Mouse (Mus musculus): ENCODE measurements around the gene Olfr1316. TPM values are rescaled to one million over a fixed set of nuclear protein-coding genes. Genes with fewer than 3 reads are reported as not detected.

Olfr1316 gene
- polyA plus RNA-seq (2017; shearing (Covaris generic)): under 1 TPM in 1 of 2 experiments, not detected in 1; 0.11 TPM

GRCm38 (mm10) chr2:112134877-112135276 lies at the start of gene Olfr1316:
TSS of gene Olfr1316 (minus strand) at chr2:112134977.
- no peak for ATAC-seq

DNA sequence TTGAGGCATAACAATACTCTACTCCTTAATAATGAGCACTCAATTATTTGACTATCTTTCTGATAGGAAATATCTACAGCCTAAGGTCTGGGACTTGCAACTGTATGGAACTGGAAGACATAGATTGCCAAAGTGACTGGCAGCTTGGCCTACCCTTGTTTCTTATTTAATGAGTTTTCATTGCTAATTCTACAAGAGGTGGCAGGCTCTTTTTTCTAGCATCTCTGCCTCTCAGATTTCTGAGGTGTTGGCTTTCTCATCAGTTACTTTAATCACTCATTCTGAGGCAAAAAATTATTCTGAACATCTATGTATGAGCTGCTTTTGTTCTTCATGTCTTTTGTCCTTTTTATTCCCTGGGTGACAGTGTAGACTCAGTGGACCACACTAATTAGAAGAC lies 19.1 kb upstream of the Olfr1316 start, which contains the start of gene Olfr1318:
Olfr1318 (plus strand) TSS at position 301 of the 400 bp plus-strand sequence.
- ATAC-seq: no peak

DNA sequence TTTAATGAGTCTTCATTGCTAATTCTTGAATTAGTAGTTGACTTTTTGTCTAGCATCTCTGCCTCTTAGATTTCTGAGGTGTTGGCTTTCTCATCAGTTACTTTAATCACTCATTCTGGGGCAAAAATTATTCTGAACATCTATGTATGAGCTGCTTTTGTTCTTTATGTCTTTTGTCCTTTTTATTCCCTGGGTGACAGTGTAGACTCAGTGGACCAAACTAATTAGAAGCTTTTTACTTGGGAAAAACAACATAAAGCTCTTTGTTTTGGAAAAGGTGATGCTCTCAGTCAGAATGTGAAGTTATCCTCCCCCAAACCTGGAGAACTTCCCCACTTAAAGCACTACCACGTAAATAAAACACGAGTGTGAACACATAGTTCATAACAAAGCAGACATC lies 5.3 kb upstream of the Olfr1316 start, which contains the start of gene Olfr1317:
Olfr1317 (plus strand) TSS at position 301 of the 400 bp plus-strand sequence.
- no peak for ATAC-seq

DNA sequence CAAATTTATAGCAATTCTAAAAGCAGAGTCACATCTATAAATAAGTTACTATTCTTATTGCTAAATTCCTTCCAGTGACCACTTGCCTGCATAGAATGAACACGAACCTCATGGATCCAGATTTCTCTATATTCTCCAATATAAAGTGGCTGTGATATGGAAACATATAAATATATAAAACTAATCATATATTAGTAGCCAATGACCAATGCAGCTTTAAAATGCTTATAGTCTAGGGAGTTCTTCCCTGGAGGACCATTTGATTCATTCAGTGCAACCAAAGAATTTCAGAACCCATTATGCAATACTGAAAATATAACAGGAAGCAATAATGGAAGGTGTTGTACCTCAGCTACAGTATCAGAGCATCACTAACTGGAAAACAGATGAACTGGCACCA lies 19.4 kb downstream of the Olfr1316 start, which contains the start of gene Olfr1315-ps1:
Olfr1315-ps1 (minus strand) TSS at position 101 of the 400 bp plus-strand sequence.
- no peak for ATAC-seq

- no peak for ATAC-seq
These were observed 38.1 kb downstream of the Olfr1316 start, which contains the start of gene Olfr1314 for GRCm38 (mm10) chr2:112096681-112097080. TSS of gene Olfr1314 (minus strand) at chr2:112096781.

DNA sequence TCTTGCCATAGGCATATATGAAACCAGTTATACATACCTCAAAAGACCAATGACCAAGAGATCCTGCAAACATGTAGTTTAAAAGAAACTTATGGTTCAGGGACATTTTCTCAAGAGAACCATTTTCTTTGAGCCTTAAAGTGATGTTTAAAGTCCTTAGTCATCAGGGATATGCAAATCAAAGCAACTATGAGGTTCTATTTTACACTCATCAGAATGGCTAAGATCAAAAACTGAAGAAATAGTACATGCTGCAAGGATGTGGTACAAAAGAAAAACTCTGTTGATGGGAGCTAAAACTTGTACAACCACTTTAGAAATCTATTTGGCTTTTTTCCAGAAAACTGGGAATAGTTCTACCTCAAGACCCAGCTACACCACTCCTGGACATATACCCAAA lies 57.0 kb downstream of the Olfr1316 start, which contains the start of gene Olfr1313:
Olfr1313 (minus strand) TSS at position 101 of the 400 bp plus-strand sequence.
- no peak for ATAC-seq

Other genes starting within 250 kb of the Olfr1316 start
- gene Olfr1306, start 218.7 kb downstream of the Olfr1316 start, polyA plus RNA-seq (2017; shearing (Covaris generic)): not detected
- under 1 TPM in 1 of 2 experiments, not detected in 1; 0.08 TPM for gene Olfr1307, start 185.5 kb downstream of the Olfr1316 start, polyA plus RNA-seq (2017; shearing (Covaris generic))
- not detected for gene Olfr1308, start 170.0 kb downstream of the Olfr1316 start, polyA plus RNA-seq (2017; shearing (Covaris generic))
- not detected for gene Olfr1309, start 144.7 kb downstream of the Olfr1316 start, polyA plus RNA-seq (2017; shearing (Covaris generic))
- gene Olfr1310, start 122.3 kb downstream of the Olfr1316 start, polyA plus RNA-seq (2017; shearing (Covaris generic)): not detected
- not detected for gene Olfr1311, start 110.6 kb downstream of the Olfr1316 start, polyA plus RNA-seq (2017; shearing (Covaris generic))
- gene Olfr1312, start 84.7 kb downstream of the Olfr1316 start, polyA plus RNA-seq (2017; shearing (Covaris generic)): under 1 TPM in 1 of 2 experiments, not detected in 1; 0.08 TPM
- gene Olfr1313, start 57.1 kb downstream of the Olfr1316 start, polyA plus RNA-seq (2017; shearing (Covaris generic)): not detected
- not detected for gene Olfr1314, start 38.2 kb downstream of the Olfr1316 start, polyA plus RNA-seq (2017; shearing (Covaris generic))
- not detected for gene Olfr1315-ps1, start 19.5 kb downstream of the Olfr1316 start, polyA plus RNA-seq (2017; shearing (Covaris generic))
- not detected for gene Olfr1317, start 5.4 kb upstream of the Olfr1316 start, polyA plus RNA-seq (2017; shearing (Covaris generic))
- not detected for gene Olfr1318, start 19.2 kb upstream of the Olfr1316 start, polyA plus RNA-seq (2017; shearing (Covaris generic))
- gene Lpcat4, start 104.5 kb upstream of the Olfr1316 start, polyA plus RNA-seq (2017; shearing (Covaris generic)): 10 to 100 TPM; 25.3 to 33.5 TPM
- gene Nutm1, start 124.3 kb upstream of the Olfr1316 start, polyA plus RNA-seq (2017; shearing (Covaris generic)): not detected
- gene Nop10, start 126.9 kb upstream of the Olfr1316 start, polyA plus RNA-seq (2017; shearing (Covaris generic)): 100 to 1,000 TPM; 171 to 211 TPM
- 10 to 100 TPM; 47.9 to 48.7 TPM for gene Slc12a6, start 130.8 kb upstream of the Olfr1316 start, polyA plus RNA-seq (2017; shearing (Covaris generic))
- gene Gm21985, start 131.3 kb upstream of the Olfr1316 start, polyA plus RNA-seq (2017; shearing (Covaris generic)): not detected
- gene Emc4, start 233.1 kb upstream of the Olfr1316 start, polyA plus RNA-seq (2017; shearing (Covaris generic)): 10 to 100 TPM; 76.4 to 79.2 TPM
- gene Katnbl1, start 244.2 kb upstream of the Olfr1316 start, polyA plus RNA-seq (2017; shearing (Covaris generic)): 10 to 100 TPM; 21.4 to 21.7 TPM

Data from activated CD4-positive, CD25-positive, alpha-beta regulatory T cell, adult 4 months (primary cell).